8 mouse cellular contexts compared by ENCODE assay signal in the genomic region with DNA sequence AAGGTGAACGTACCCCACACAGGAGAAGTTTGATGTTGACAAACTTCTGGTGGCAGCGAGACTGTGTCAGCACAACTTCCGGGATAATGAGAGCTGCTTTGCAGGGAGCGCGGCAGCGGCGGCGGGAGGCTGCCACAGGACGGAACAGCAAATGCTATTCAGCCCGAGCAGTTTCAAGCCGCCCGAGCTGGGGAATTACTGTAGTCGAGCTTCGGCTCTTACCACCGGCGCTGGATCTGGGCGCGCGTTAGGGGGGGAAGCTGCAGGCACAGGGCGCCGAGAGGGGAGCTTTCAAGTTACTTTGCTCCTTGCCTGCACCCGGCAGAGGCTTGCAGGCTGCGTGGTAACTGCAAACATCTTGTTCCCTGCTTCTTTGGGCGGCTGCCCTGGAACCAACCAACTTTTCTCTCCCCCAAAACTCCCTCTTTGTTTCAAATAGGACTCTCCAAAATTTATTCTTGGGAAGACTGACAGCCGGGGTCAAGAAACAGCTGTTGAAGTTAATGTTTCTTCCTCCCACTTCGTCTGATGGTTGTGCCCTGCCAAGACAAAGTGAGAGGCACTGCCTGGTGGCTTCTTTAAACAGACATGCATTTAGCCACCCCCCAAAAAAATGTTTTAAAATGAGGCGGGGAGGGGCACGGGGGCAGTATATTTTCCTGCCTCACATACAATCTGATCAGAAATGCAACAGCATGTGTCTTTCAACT.
A peak's percentile ranks its signal among the peaks of the same experiment; 100 is the strongest.
DNase-seq lines count a peak whose midpoint lies in the region; ATAC-seq lines count a peak whose summit lies in the region.

No protein-coding gene starts in this region.

- peak overlapping the region; percentile 100 for H3K27ac ChIP-seq in lung, embryonic 16.5 days (ENCODE audit: low read length)

- ATAC-seq in hematopoietic stem cell, adult 5-6 weeks (replicated peaks in 1 of 2; ENCODE audit: insufficient read depth in 1 of 2, low FRiP score in 2 of 2, low TSS enrichment in 1 of 2, low read depth in 1 of 2, poor library complexity in 2 of 2, severe bottlenecking in 2 of 2), result peak; percentile 90
- ATAC-seq in lung, embryonic 16.5 days (ENCODE audit: low read depth), result peak; percentile 97

- no peaks in the 10 kb centered on the region for H3K9me3 ChIP-seq in lung, embryonic 16.5 days (ENCODE audit: control insufficient read depth, low read length)

- H3K4me2 ChIP-seq in lung, embryonic 16.5 days (ENCODE audit: low read depth, low read length), result peak overlapping the region; percentile 80

- under 1% methylated on average over 28 of the region's 28 CpGs for WGBS in lung, embryonic 16.5 days

- no peaks in the 10 kb centered on the region for H3K27me3 ChIP-seq in lung, embryonic 16.5 days (ENCODE audit: control insufficient read depth, insufficient read depth, low read depth, low read length)

- no peaks in the 10 kb centered on the region for H3K36me3 ChIP-seq in lung, embryonic 16.5 days (ENCODE audit: control insufficient read depth, insufficient read depth, low read length)

- H3K9ac ChIP-seq in lung, embryonic 16.5 days (ENCODE audit: low read length), result peak overlapping the region; percentile 86

- peak overlapping the region; percentile 54 for H3K4me3 ChIP-seq in lung, embryonic 16.5 days (ENCODE audit: low read length)

- H3K4me1 ChIP-seq in lung, embryonic 16.5 days (replicated peaks; ENCODE audit: control insufficient read depth, insufficient read depth, low read length), result peaks cover 28% of the 10 kb centered on the region

- peak; percentile 59 for DNase-seq in MEL-GATA-1-ER (ENCODE audit: extremely low read depth, low read depth)
- DNase-seq in cerebellum, adult 8-10 months, result peak; percentile 75
- peak; percentile 96 for DNase-seq in forelimb bud, embryonic 11.5 days (ENCODE audit: low read depth, low spot score)
- peak; percentile 92 for DNase-seq in layer of hippocampus, adult 9-10 months (ENCODE audit: low spot score)
- peak; percentile 85 for DNase-seq in ovary, postnatal 10 days (ENCODE audit: low spot score)
- DNase-seq in thymus, postnatal 10 days (ENCODE audit: low spot score in 2 of 2), result peak; percentile 97 to 98

Comparison
In these comparisons a context has a peak if more than half of its experiments do, and no peak if none do; other contexts are left out.
1. Peak in every context shown above with its lines: DNase-seq, ATAC-seq, H3K4me3 ChIP-seq and H3K27ac ChIP-seq.